Mouse (Mus musculus): ENCODE results near the gene Ccnc. TPM values are rescaled to one million over a fixed set of nuclear protein-coding genes. Genes with fewer than 3 reads are reported as not detected.

Ccnc gene
- total RNA-seq (2023), result 10 to 100 TPM; 19.7 to 26.0 TPM

DNA sequence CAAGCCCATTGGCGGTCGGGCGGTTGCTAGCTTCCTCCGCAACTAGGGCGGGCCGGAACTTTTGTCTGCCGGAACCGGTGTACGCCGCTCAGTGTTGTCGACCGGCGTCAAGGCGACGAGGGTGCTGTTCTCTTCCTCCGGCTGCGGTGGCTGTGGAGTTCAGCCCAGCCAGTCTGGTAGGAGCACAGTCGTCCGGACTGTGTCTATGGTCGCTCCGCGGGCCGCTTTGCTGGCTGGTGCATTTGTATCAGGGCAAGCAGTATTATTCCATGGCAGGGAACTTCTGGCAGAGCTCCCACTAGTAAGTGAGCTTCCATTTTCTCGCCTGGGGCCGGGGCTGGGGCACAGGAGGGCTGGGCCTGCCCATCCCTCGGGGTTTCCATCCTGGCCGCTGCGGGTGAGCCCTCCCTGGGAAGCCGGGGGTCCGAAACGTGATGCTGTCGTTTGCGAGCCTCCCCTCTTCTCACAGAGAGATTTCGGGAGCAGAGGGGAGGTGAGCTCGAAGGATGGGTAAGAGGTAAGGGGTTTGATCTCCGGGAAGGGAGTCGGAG lies at the start of gene Ccnc:
Ccnc (plus strand) TSS at position 87 of the 551 bp plus-strand sequence.

GRCm38 (mm10) chr4:21685595-21686091 lies 41.9 kb upstream of the Ccnc start, which contains the start of gene Prdm13:
Gene Prdm13 (minus strand): TSS chr4:21685963.

DNA sequence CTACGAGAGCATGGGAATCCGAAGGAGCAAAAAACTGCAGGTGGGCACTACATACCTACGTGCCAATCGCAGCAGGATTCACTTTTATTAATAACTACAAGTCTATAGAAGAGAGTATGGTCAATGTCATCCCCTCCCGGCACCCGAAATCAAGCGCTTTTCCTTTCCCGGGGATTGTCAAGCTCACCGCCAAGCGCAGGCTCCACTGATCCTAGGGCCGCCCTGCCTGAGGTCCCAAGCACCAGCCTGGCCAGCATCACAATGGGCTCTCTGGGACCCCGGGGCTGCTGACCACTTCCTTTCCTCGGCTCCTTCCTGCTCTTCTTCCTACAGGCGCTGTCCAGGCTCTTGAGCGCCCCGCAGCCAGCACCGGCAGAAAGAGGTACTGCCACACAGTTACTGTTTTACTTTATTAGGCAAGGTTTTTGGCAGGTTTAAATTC lies 39.4 kb downstream of the Ccnc start, which contains the start of the genes Usp45 and Tstd3:
Usp45 (plus strand) TSS at position 294 of the 442 bp plus-strand sequence.
Tstd3 (minus strand) TSS at position 350 of the 442 bp plus-strand sequence.

Other genes with a start within 250 kb of the Ccnc start
- not detected for gene Prdm13, start 41.7 kb upstream of the Ccnc start, total RNA-seq (2023)
- gene Usp45, start 39.5 kb downstream of the Ccnc start, total RNA-seq (2023), result 10 to 100 TPM; 16.1 to 18.6 TPM
- 1 to 10 TPM; 7.1 to 9.9 TPM for gene Tstd3, start 39.5 kb downstream of the Ccnc start, total RNA-seq (2023)
- 100 to 1,000 TPM; 120 to 145 TPM for gene Pnisr, start 119.9 kb downstream of the Ccnc start, total RNA-seq (2023)
- 1 to 10 TPM; 2.1 TPM for gene Coq3, start 152.0 kb downstream of the Ccnc start, total RNA-seq (2023)
- gene Faxc, start 203.6 kb downstream of the Ccnc start, total RNA-seq (2023), result under 1 TPM in 1 of 2 experiments, not detected in 1; 0.09 TPM

Data from neutrophil, adult 59 days (primary cell).